Mouse (Mus musculus) gastrocnemius, adult 2 months (tissue): ENCODE results near the gene Olfr1480. TPM values are rescaled to one million over a fixed set of nuclear protein-coding genes. Genes with fewer than 3 reads are reported as not detected.

ENCODE experiments used
- DNase-seq: peaks from one replicate; pipeline ENCODE4 v3.0.0; 2022
- H3K27ac ChIP-seq: fragments of 200-600 bp; 2 replicates; pipeline ENCODE4 v1.8.1; 2022; ENCODE audit warnings: mild to moderate bottlenecking
- H3K4me3 ChIP-seq: fragments of 200-600 bp; 2 replicates; pipeline ENCODE4 v1.8.1; 2022; ENCODE audit warnings: mild to moderate bottlenecking, moderate library complexity
- CTCF ChIP-seq: fragments of 200-600 bp; IDR thresholded peaks from 2 replicates; pipeline ENCODE4 v1.8.1; 2022; ENCODE audit warnings: antibody characterized with exemption, mild to moderate bottlenecking, moderate library complexity
- intact Hi-C: fragments of 180-260 bp; cut with DNase I; formaldehyde crosslinking; loops from one replicate; pipeline ENCODE4 v1.15.1; 2025
- long read RNA-seq, 2 experiments: library from polyadenylated mRNA; stranded (forward); transcript quantifications; one replicate each; pipeline ENCODE4 v2.0.0; 2021
- total RNA-seq, 2 experiments: library from RNA; stranded (reverse); gene quantifications; 2 replicates each; pipeline ENCODE4 v1.2.3; 2021

The Olfr1480 gene
- not detected for total RNA-seq
- long read RNA-seq, experiment 1: 0 reads
- long read RNA-seq, experiment 2: 0 reads

DNA sequence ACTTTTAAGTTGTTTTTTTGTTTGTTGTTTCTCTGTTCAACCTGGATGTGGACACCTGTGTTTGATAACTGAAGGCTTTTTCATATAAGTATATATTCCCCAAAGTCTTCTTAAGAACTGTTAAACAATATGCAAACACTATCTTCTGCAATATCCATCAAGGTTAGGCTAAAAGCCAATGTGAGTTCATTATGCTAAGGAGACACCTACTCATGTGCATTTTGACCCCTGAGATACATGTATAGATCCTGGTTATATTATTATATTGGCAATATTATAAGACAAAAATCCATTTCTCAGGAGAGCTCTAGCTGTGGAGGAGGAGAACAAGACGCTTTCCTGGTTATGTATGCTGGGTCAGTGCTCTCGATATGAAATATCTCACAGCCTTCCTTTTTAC lies at the start of gene Olfr1480:
TSS of gene Olfr1480 (plus strand) at position 301 of the 400 bp plus-strand sequence.
- TF ChIP-seq CTCF: no peak
- no peak for DNase-seq
- intact Hi-C loops: no loop called here
- no peak within 1 kb of the TSS for H3K4me3 ChIP-seq
- no peak within 1 kb of the TSS for H3K27ac ChIP-seq

DNA sequence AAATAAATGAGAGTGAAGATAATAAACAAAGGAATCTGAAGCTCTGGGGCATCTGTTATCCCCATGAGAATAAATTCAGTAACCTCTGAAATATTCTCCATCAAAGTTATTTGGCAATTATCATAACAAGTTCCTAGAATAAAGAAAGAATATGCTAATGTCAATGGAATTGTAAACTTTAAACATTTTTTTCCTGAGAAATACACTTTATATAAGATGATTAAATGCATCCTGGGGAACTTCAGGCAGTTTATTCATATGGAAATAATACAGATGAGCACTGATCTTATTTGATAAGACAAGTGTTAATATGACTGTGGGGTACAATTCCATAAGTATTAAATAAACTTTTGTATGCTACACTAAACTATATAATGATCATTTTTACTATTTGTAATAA lies 47.6 kb upstream of the Olfr1480 start, which contains the start of gene Olfr1475:
TSS of gene Olfr1475 (minus strand) at position 101 of the 400 bp plus-strand sequence.
- intact Hi-C loops: no loop called here
- Histone ChIP-seq H3K27ac (no peak within 1 kb of the TSS), H3K4me3 (no peak within 1 kb of the TSS)
- no peak for TF ChIP-seq CTCF
- no peak for DNase-seq

DNA sequence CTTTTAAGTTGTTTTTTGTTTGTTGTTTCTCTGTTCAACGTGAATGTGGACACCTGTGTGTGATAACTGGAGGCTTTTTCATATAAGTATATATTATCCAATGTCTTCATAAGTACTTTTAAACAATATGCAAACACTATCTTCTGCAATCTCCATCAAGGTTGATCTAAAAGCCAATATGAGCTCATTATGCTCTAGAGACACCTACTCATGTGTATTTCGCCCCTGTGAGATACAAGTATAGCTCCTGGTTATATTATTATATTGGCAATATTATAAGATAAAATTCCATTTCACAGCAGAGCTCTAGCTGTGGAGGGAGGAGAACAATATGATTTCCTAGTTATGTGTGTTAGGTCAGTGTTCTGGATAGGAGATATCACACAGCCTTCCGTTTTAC lies 27.5 kb upstream of the Olfr1480 start, which contains the start of gene Olfr1477:
TSS of gene Olfr1477 (plus strand) at position 301 of the 400 bp plus-strand sequence.
- H3K4me3 ChIP-seq: no peak within 1 kb of the TSS
- intact Hi-C loops: no loop called here
- DNase-seq: no peak
- TF ChIP-seq CTCF: no peak
- no peak within 1 kb of the TSS for H3K27ac ChIP-seq

Other genes starting within 250 kb of the Olfr1480 start
- gene Olfr1465, start 212.4 kb upstream of the Olfr1480 start, total RNA-seq: not detected
- not detected for gene Olfr1466, start 189.1 kb upstream of the Olfr1480 start, total RNA-seq
- gene Olfr1467, start 165.7 kb upstream of the Olfr1480 start, total RNA-seq: not detected
- not detected for gene Olfr1469, start 120.1 kb upstream of the Olfr1480 start, total RNA-seq
- gene Olfr1471, start 84.5 kb upstream of the Olfr1480 start, total RNA-seq: not detected
- not detected for gene Olfr1472, start 71.8 kb upstream of the Olfr1480 start, total RNA-seq
- gene Olfr1474, start 58.3 kb upstream of the Olfr1480 start, total RNA-seq: not detected
- not detected for gene Olfr1475, start 47.7 kb upstream of the Olfr1480 start, total RNA-seq
- not detected for gene Olfr1477, start 27.4 kb upstream of the Olfr1480 start, total RNA-seq
- gene Olfr1484, start 55.6 kb downstream of the Olfr1480 start, total RNA-seq: not detected
- gene Olfr1487, start 89.5 kb downstream of the Olfr1480 start, total RNA-seq: not detected
- not detected for gene Olfr1489, start 103.7 kb downstream of the Olfr1480 start, total RNA-seq
- gene Olfr1490, start 123.2 kb downstream of the Olfr1480 start, total RNA-seq: not detected
- not detected for gene Olfr1491, start 169.4 kb downstream of the Olfr1480 start, total RNA-seq
- gene Olfr1493-ps1, start 195.4 kb downstream of the Olfr1480 start, total RNA-seq: not detected
- gene Olfr1494, start 211.8 kb downstream of the Olfr1480 start, total RNA-seq: not detected
- not detected for gene Olfr1495, start 236.7 kb downstream of the Olfr1480 start, total RNA-seq
- gene Olfr1496, start 250.0 kb downstream of the Olfr1480 start, total RNA-seq: not detected